Mouse (Mus musculus): ENCODE data around the gene Bcr. TPM values are rescaled to one million over a fixed set of nuclear protein-coding genes. Genes with fewer than 3 reads are reported as not detected.
A peak's percentile ranks its signal among the peaks of the same experiment; 100 is the strongest.

The Bcr gene
- polyA plus RNA-seq, 1 experiment from 2014 or later = 31.1 TPM

DNA sequence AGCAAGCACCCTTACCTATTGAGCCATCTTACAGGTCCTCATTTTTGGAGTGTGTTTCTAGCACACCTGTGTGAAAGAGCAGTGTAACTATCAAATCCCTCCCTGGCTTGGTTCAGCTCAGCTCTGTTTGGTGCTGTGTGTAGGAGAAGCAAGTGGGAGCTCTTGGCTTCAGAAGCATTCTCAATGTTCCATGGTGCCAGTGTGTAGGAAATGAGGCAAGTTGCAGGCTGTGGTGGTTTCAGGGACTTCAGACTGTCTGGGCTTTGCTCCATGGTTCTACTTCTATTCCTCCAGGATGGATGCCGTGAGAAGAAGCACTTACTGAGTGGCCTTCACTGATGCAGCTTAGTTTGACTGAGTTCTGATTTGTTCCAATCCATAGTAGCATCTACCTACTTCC, 137.4 kb downstream of the Bcr start:
- 69% methylated on average over 1 of the region's 1 CpGs for WGBS (ENCODE audit: insufficient replicate concordance)
- no peak for ATAC-seq (replicated peaks; ENCODE audit: insufficient number of reproducible peaks, low FRiP score, low TSS enrichment)
- no peaks in the 10 kb centered on the region for H3K27me3 ChIP-seq (ENCODE audit: control insufficient read depth, insufficient read depth, low read length)

DNA sequence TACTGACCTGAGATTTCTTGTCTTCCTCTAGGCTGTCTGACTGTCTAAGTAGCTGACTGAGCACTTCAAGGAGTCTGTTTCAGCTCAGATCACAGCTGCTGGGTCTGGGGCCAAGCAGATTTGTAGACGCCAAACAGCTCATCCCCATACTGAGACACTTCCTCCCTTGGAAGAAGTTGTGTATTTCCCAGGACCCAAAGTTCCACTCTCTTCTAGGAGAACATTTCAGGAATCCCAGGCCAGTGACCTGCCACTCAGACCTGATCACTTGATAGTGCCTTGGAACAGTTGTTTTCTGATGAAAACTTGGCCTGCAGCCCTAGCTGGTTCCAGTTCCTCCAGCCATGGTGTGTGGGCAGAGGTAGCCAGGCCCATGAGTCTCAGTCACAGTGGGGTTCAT, 140.3 kb downstream of the Bcr start:
- Histone ChIP-seq H3K9ac (ENCODE audit: low read depth, low read length) (no peak overlapping the region), H3K9me3 (replicated peaks; ENCODE audit: control insufficient read depth, low read length) (no peaks in the 10 kb centered on the region), H3K27me3 (ENCODE audit: control insufficient read depth, insufficient read depth, low read length) (no peaks in the 10 kb centered on the region), H3K4me2 (no peak overlapping the region), H3K4me3 (ENCODE audit: low read depth, low read length) (no peak overlapping the region), H3K27ac (ENCODE audit: low read depth, low read length) (no peak overlapping the region), H3K4me1 (ENCODE audit: control insufficient read depth, insufficient read depth, low read length) (no peaks in the 10 kb centered on the region), H3K36me3 (ENCODE audit: control insufficient read depth, insufficient read depth, low read length) (no peaks in the 10 kb centered on the region)
- no peak for ATAC-seq (replicated peaks; ENCODE audit: insufficient number of reproducible peaks, low FRiP score, low TSS enrichment)
- WGBS (ENCODE audit: insufficient replicate concordance) = 70% methylated on average over 1 of the region's 1 CpGs

More for the DNA sequence above, 137.4 kb downstream of the Bcr start:
- no peak overlapping the region for H3K4me2 ChIP-seq
- no peak overlapping the region for H3K9ac ChIP-seq (ENCODE audit: low read depth, low read length)
- H3K36me3 ChIP-seq (ENCODE audit: control insufficient read depth, insufficient read depth, low read length) = no peaks in the 10 kb centered on the region
- H3K4me1 ChIP-seq (ENCODE audit: control insufficient read depth, insufficient read depth, low read length) = no peaks in the 10 kb centered on the region
- H3K4me3 ChIP-seq (ENCODE audit: low read depth, low read length) = no peak overlapping the region
- peaks cover 2% of the 10 kb centered on the region; the same call in 1 of the 2 replicates for H3K9me3 ChIP-seq (replicated peaks; ENCODE audit: control insufficient read depth, low read length)
- H3K27ac ChIP-seq (ENCODE audit: low read depth, low read length) = no peak overlapping the region

DNA sequence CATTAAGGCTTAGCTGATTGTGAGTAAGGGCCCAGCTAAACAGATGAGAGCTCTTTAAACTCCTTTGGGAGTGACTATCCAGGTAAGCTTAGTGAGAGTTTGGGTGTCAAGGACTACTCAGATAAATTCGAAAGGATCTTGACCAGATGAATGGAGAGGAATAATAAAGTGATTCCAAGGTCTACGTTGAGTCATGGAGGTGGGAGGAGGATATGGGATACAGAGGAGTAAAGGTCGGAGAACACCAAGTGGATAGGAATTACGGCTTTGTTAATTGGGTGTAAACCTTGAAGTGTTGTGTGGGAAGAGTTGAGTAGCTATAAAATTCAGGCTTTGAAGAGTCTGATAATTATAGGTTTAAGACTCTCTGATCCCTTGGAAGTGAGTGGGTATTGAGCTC, 145.8 kb downstream of the Bcr start:
- ATAC-seq (replicated peaks; ENCODE audit: insufficient number of reproducible peaks, low FRiP score, low TSS enrichment) = no peak
- no peaks in the 10 kb centered on the region for H3K27me3 ChIP-seq (ENCODE audit: control insufficient read depth, insufficient read depth, low read length)
- WGBS (ENCODE audit: insufficient replicate concordance) = 75% methylated on average over 4 of the region's 4 CpGs
- H3K27ac ChIP-seq (ENCODE audit: low read depth, low read length) = no peak overlapping the region
- no peaks in the 10 kb centered on the region for H3K4me1 ChIP-seq (ENCODE audit: control insufficient read depth, insufficient read depth, low read length)
- H3K4me2 ChIP-seq = no peak overlapping the region
- no peaks in the 10 kb centered on the region for H3K9me3 ChIP-seq (replicated peaks; ENCODE audit: control insufficient read depth, low read length)
- no peaks in the 10 kb centered on the region for H3K36me3 ChIP-seq (ENCODE audit: control insufficient read depth, insufficient read depth, low read length)
- no peak overlapping the region for H3K9ac ChIP-seq (ENCODE audit: low read depth, low read length)
- no peak overlapping the region for H3K4me3 ChIP-seq (ENCODE audit: low read depth, low read length)

DNA sequence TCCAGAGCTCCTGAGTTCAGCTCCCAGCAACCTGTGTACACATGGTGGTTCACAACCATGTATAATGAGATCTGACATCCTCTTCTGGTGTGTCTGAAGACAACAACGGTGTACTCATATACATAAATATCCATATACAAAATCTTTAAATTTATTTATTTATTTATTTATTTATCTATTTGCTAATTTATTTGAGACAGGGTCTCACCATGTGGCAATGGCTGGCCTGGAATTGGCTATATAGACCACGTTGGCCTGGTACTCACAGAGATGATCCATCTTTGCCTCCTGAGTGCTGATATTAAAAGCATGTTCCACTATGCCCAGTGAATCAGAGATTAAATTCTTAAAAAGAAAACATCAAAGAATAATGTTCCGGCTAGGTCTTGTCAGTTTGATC, 150.4 kb downstream of the Bcr start:
- no peak overlapping the region for H3K27ac ChIP-seq (ENCODE audit: low read depth, low read length)
- no peaks in the 10 kb centered on the region for H3K27me3 ChIP-seq (ENCODE audit: control insufficient read depth, insufficient read depth, low read length)
- no peak for ATAC-seq (replicated peaks; ENCODE audit: insufficient number of reproducible peaks, low FRiP score, low TSS enrichment)
- no peak overlapping the region for H3K4me2 ChIP-seq
- H3K36me3 ChIP-seq (ENCODE audit: control insufficient read depth, insufficient read depth, low read length) = no peaks in the 10 kb centered on the region
- no peak overlapping the region for H3K4me3 ChIP-seq (ENCODE audit: low read depth, low read length)
- peaks cover 7% of the 10 kb centered on the region for H3K4me1 ChIP-seq (ENCODE audit: control insufficient read depth, insufficient read depth, low read length)
- WGBS (ENCODE audit: insufficient replicate concordance) = 90% methylated on average over 3 of the region's 3 CpGs
- H3K9me3 ChIP-seq (replicated peaks; ENCODE audit: control insufficient read depth, low read length) = no peaks in the 10 kb centered on the region
- H3K9ac ChIP-seq (ENCODE audit: low read depth, low read length) = no peak overlapping the region

DNA sequence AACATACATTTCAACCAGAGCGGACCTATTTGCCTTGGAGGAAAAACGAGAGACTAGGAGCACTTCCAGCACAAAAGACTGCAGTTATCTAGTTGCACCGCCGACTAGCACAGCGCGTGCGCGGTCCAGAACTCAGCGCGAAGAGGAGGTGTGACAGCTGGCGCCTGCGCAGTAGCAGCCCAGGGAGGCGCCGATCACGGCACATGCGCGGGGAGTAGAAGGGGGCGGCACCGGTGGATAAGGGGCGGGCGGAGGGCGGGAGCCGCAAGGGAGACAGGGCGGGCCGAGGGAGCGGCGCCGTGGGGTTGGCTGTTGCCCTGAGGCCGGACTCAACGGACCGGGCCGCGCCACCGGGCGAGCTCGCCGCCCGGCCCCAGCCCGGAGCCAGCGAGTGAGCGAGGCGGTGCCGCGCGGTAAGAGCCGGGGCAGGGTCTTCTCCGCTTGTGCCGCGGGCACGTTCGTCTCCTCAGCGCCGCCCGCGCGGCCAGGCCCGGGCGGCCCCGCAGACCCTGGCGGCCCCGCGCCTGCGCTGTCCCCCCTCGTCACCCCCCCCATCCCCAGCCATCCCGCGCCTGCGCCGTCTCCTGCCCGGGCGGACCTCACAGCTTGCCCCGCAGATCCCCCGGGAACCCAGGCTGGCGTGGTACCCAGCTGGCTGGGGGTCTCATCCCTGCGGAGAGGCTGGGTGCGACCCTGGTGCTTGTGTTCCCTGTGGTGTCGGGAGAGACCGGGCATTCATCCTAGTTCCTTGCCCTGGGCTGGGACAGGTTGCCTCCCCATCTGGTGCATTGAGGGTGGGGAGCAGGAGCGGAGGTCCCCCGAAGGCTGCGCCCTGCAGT, 151.6 kb downstream of the Bcr start, which contains the start of gene Specc1l:
TSS of gene Specc1l (plus strand) at position 267 of the 839 bp plus-strand sequence.
- peak within 1 kb of the TSS; percentile 95 for H3K9ac ChIP-seq (ENCODE audit: low read depth, low read length)
- under 1% methylated on average over 65 of the region's 80 CpGs for WGBS (ENCODE audit: insufficient replicate concordance)

DNA sequence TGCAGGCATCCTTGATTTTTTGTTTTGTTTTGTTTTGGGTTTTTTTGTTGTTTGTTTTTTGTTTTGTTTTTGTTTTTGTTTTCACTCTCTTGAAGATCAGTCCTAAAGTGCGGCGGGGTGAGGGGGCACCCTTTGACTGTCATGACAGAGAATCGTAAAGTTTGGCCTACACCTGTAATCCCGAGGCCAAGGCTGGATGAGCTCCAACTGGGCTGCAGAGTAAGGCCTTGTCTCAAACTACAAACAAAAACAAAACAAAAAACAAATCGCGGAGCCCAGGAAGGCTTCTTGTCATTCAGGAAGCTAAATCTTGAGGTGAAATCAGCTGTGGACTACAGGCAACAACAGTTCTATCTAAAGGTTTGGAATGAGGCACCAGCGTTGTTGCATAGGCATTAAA, 152.6 kb downstream of the Bcr start:
- Histone ChIP-seq H3K36me3 (ENCODE audit: control insufficient read depth, insufficient read depth, low read length) (no peaks in the 10 kb centered on the region), H3K4me2 (peak overlapping the region; percentile 90), H3K9me3 (replicated peaks; ENCODE audit: control insufficient read depth, low read length) (no peaks in the 10 kb centered on the region), H3K9ac (ENCODE audit: low read depth, low read length) (peak overlapping the region; percentile 95), H3K27me3 (ENCODE audit: control insufficient read depth, insufficient read depth, low read length) (no peaks in the 10 kb centered on the region), H3K4me1 (ENCODE audit: control insufficient read depth, insufficient read depth, low read length) (peaks cover 7% of the 10 kb centered on the region), H3K4me3 (ENCODE audit: low read depth, low read length) (peak overlapping the region; percentile 77), H3K27ac (ENCODE audit: low read depth, low read length) (no peak overlapping the region)
- 56% methylated on average over 7 of the region's 7 CpGs for WGBS (ENCODE audit: insufficient replicate concordance)
- ATAC-seq (replicated peaks; ENCODE audit: insufficient number of reproducible peaks, low FRiP score, low TSS enrichment) = no peak

More for the DNA sequence above, 151.6 kb downstream of the Bcr start, which contains the start of gene Specc1l:
- Histone ChIP-seq H3K4me2 (peak within 1 kb of the TSS; percentile 90), H3K27me3 (ENCODE audit: control insufficient read depth, insufficient read depth, low read length) (no peaks in the 10 kb centered on the region), H3K27ac (ENCODE audit: low read depth, low read length) (peak within 1 kb of the TSS; percentile 98), H3K9me3 (replicated peaks; ENCODE audit: control insufficient read depth, low read length) (no peaks in the 10 kb centered on the region), H3K4me1 (ENCODE audit: control insufficient read depth, insufficient read depth, low read length) (peaks cover 7% of the 10 kb centered on the region), H3K4me3 (ENCODE audit: low read depth, low read length) (peak within 1 kb of the TSS; percentile 77), H3K36me3 (ENCODE audit: control insufficient read depth, insufficient read depth, low read length) (no peaks in the 10 kb centered on the region)
- peak; percentile 100 for ATAC-seq (replicated peaks; ENCODE audit: insufficient number of reproducible peaks, low FRiP score, low TSS enrichment)

DNA sequence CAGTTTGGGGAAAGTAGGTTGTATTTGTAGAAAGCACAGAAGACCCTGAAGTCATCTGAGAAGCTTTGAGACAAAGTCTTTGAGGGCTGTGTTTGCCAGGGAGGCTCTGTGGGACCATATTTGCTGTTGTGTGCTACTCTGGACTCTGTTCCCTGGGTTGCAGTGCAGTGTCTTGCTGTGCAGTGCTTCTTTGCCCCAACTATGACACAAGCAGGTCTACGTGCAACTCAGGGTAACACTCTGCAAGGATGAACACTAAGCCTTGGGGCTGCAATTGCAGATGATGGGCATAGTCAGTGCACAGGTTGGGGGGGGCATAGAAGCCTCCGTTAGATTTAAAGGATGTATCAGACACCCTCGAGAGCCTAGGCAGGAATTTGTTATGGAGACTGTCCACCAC, 160.3 kb downstream of the Bcr start:
- no peaks in the 10 kb centered on the region for H3K36me3 ChIP-seq (ENCODE audit: control insufficient read depth, insufficient read depth, low read length)
- no peak overlapping the region for H3K4me3 ChIP-seq (ENCODE audit: low read depth, low read length)
- no peak overlapping the region for H3K27ac ChIP-seq (ENCODE audit: low read depth, low read length)
- WGBS (ENCODE audit: insufficient replicate concordance) = 88% methylated on average over 3 of the region's 3 CpGs
- H3K4me1 ChIP-seq (ENCODE audit: control insufficient read depth, insufficient read depth, low read length) = peaks cover 19% of the 10 kb centered on the region
- H3K9me3 ChIP-seq (replicated peaks; ENCODE audit: control insufficient read depth, low read length) = no peaks in the 10 kb centered on the region
- no peak overlapping the region for H3K4me2 ChIP-seq
- no peak overlapping the region for H3K9ac ChIP-seq (ENCODE audit: low read depth, low read length)
- no peak for ATAC-seq (replicated peaks; ENCODE audit: insufficient number of reproducible peaks, low FRiP score, low TSS enrichment)
- H3K27me3 ChIP-seq (ENCODE audit: control insufficient read depth, insufficient read depth, low read length) = no peaks in the 10 kb centered on the region

DNA sequence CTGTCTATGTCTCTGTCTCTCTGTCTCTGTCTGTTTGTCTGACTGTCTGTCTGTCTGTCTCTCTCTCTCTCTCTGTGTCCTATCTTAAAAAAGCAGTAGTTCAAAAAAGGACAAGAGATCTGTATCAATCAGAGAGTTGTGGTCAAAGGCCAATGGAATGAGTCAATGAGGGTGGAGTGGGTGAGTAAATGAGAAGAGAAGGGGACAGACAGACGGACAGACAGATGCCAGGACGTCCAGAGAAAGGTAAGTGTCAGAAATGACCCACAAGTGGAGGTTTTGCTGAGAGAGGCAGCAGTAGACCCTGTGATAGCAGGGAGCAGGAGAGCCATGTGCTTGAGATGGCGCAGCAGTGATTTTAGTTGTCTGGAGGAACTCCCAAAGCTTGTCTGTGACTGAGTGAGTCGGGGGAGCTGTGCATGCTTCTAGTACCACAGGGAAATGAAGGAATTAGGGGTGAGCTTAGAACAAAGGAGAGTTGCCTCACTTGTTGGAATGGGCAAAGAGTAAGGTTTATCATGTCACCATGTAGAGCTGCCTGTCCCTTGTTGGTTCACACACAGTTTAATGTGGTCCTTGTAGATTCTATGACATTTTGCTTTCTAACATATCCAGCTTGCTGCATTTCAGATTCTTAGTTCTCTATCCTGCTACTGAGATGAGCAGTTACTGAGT, 161.7 kb downstream of the Bcr start:
- no peaks in the 10 kb centered on the region for H3K27me3 ChIP-seq (ENCODE audit: control insufficient read depth, insufficient read depth, low read length)
- no peak overlapping the region for H3K4me3 ChIP-seq (ENCODE audit: low read depth, low read length)
- no peak overlapping the region for H3K4me2 ChIP-seq
- H3K9me3 ChIP-seq (replicated peaks; ENCODE audit: control insufficient read depth, low read length) = no peaks in the 10 kb centered on the region
- no peak for ATAC-seq (replicated peaks; ENCODE audit: insufficient number of reproducible peaks, low FRiP score, low TSS enrichment)
- peaks cover 22% of the 10 kb centered on the region for H3K4me1 ChIP-seq (ENCODE audit: control insufficient read depth, insufficient read depth, low read length)
- H3K36me3 ChIP-seq (ENCODE audit: control insufficient read depth, insufficient read depth, low read length) = no peaks in the 10 kb centered on the region
- WGBS (ENCODE audit: insufficient replicate concordance) = 53% methylated on average over 4 of the region's 4 CpGs
- H3K27ac ChIP-seq (ENCODE audit: low read depth, low read length) = no peak overlapping the region
- no peak overlapping the region for H3K9ac ChIP-seq (ENCODE audit: low read depth, low read length)
